Mouse (Mus musculus) cerebellum, adult 11 months (tissue): ENCODE measurements around the gene Syt2.

Experiments used
- DNase-seq: peaks from one replicate; pipeline ENCODE4 v3.0.0; 2022

Gene Syt2

GRCm38 (mm10) chr1:134646261-134646962, at the start of gene Syt2:
TSS of gene Syt2 (plus strand) at chr1:134646677.
- peak; percentile 74 for DNase-seq

GRCm38 (mm10) chr1:134597339-134598054, 49.0 kb upstream of the Syt2 start:
- no peak for DNase-seq

- DNase-seq: no peak
These were observed 42.4 kb upstream of the Syt2 start for GRCm38 (mm10) chr1:134604086-134604485.

GRCm38 (mm10) chr1:134605670-134606069, 40.8 kb upstream of the Syt2 start:
- no peak for DNase-seq

GRCm38 (mm10) chr1:134606381-134606780, 40.1 kb upstream of the Syt2 start:
- DNase-seq: no peak

- no peak for DNase-seq
These were observed 39.2 kb upstream of the Syt2 start for GRCm38 (mm10) chr1:134607279-134607678.

- DNase-seq: no peak
These were observed 37.3 kb upstream of the Syt2 start for GRCm38 (mm10) chr1:134609172-134609571.

- DNase-seq: no peak
These were observed 31.9 kb upstream of the Syt2 start for GRCm38 (mm10) chr1:134614554-134614953.

GRCm38 (mm10) chr1:134614988-134615387, 31.5 kb upstream of the Syt2 start:
- no peak for DNase-seq

- DNase-seq: no peak
These were observed 28.8 kb upstream of the Syt2 start for GRCm38 (mm10) chr1:134617656-134618055.

- no peak for DNase-seq
These were observed 21.2 kb upstream of the Syt2 start for GRCm38 (mm10) chr1:134625325-134625724.

GRCm38 (mm10) chr1:134629455-134629854, 17.0 kb upstream of the Syt2 start:
- no peak for DNase-seq

- no peak for DNase-seq
These were observed 12.2 kb upstream of the Syt2 start for GRCm38 (mm10) chr1:134634296-134634695.

- DNase-seq: no peak
These were observed 10.2 kb upstream of the Syt2 start for GRCm38 (mm10) chr1:134636245-134636644.

- DNase-seq: no peak
These were observed 9.8 kb upstream of the Syt2 start for GRCm38 (mm10) chr1:134636684-134637083.

GRCm38 (mm10) chr1:134638041-134638440, 8.4 kb upstream of the Syt2 start:
- no peak for DNase-seq

- no peak for DNase-seq
These were observed 8.0 kb upstream of the Syt2 start for GRCm38 (mm10) chr1:134638522-134638921.

- DNase-seq: no peak
These were observed 7.0 kb upstream of the Syt2 start for GRCm38 (mm10) chr1:134639460-134639859.

GRCm38 (mm10) chr1:134641507-134641906, 5.0 kb upstream of the Syt2 start:
- DNase-seq: no peak

GRCm38 (mm10) chr1:134643702-134644101, 2.8 kb upstream of the Syt2 start:
- no peak for DNase-seq

GRCm38 (mm10) chr1:134645408-134646200, 873 bp upstream of the Syt2 start:
- DNase-seq: no peak

GRCm38 (mm10) chr1:134646963-134647282, 446 bp downstream of the Syt2 start:
- DNase-seq: no peak

GRCm38 (mm10) chr1:134647591-134647990, 1.1 kb downstream of the Syt2 start:
- no peak for DNase-seq

GRCm38 (mm10) chr1:134650816-134651215, 4.3 kb downstream of the Syt2 start:
- DNase-seq: peak; percentile 57
